Mouse (Mus musculus) midbrain, embryonic 16.5 days (tissue): ENCODE results near the gene Plekha6. TPM values are rescaled to one million over a fixed set of nuclear protein-coding genes. Genes with fewer than 3 reads are reported as not detected.
A peak's percentile ranks its signal among the peaks of the same experiment; 100 is the strongest.

Experiments used
- ATAC-seq: fragments of 200-750 bp; cut with Nextera tagmentation; 2 replicates; pipeline ENCODE4 v1.8.0; 2017; ENCODE audit warnings: moderate TSS enrichment
- H3K27ac ChIP-seq: fragments of 300-500 bp; sonication (generic); 2 replicates; pipeline ENCODE4 v1.5.1; 2014; ENCODE audit warnings: mild to moderate bottlenecking, low read length, mixed read lengths
- H3K27me3 ChIP-seq: fragments of 300-500 bp; sonication (generic); 2 replicates; pipeline ENCODE4 v1.6.1; 2014; ENCODE audit warnings: low read depth, low read length, mixed read lengths; ENCODE audit not compliant: control insufficient read depth, insufficient read depth
- H3K36me3 ChIP-seq: fragments of 300-500 bp; sonication (generic); 2 replicates; pipeline ENCODE4 v1.6.1; 2014; ENCODE audit warnings: mild to moderate bottlenecking, low read length, moderate library complexity, mixed read lengths; ENCODE audit not compliant: control insufficient read depth, insufficient read depth
- H3K4me1 ChIP-seq: fragments of 300-500 bp; sonication (generic); 2 replicates; pipeline ENCODE4 v1.6.1; 2014; ENCODE audit warnings: mild to moderate bottlenecking, low read length, mixed read lengths; ENCODE audit not compliant: control insufficient read depth, insufficient read depth
- H3K4me2 ChIP-seq: fragments of 300-500 bp; sonication (generic); 2 replicates; pipeline ENCODE4 v1.6.1; 2014; ENCODE audit warnings: mild to moderate bottlenecking, low read length, mixed read lengths
- H3K4me3 ChIP-seq: fragments of 300-500 bp; sonication (generic); 2 replicates; pipeline ENCODE4 v1.5.1; 2014; ENCODE audit warnings: low read depth, mild to moderate bottlenecking, low read length, moderate library complexity, mixed read lengths
- H3K9ac ChIP-seq: fragments of 300-500 bp; sonication (generic); 2 replicates; pipeline ENCODE4 v1.6.1; 2014; ENCODE audit warnings: low read depth, low read length, mixed read lengths
- H3K9me3 ChIP-seq: fragments of 300-500 bp; sonication (generic); replicated peaks from 2 replicates; pipeline ENCODE4 v1.6.1; 2014; ENCODE audit warnings: mild to moderate bottlenecking, low read length, mixed read lengths; ENCODE audit not compliant: control insufficient read depth, poor library complexity, severe bottlenecking
- WGBS: fragments of 180-500 bp; shearing (Covaris S2); extraction: QIAGEN DNeasy Blood & Tissue Kit; methylation state at CpG from one replicate; pipeline ENCODE4 v1.1.7; 2014; 5-methylcytosine and 5-hydroxymethylcytosine counted together
- polyA plus RNA-seq: library from polyadenylated mRNA; unstranded; fragments of >200 nt; fragmentation: Nextera tagmentation; extraction: Ambion mirVana; gene quantifications from 2 replicates; pipeline ENCODE4 v1.2.1, GENCODE M21; 2015

The Plekha6 gene
- polyA plus RNA-seq, 1 experiment from 2014 or later = 17.3 TPM

DNA sequence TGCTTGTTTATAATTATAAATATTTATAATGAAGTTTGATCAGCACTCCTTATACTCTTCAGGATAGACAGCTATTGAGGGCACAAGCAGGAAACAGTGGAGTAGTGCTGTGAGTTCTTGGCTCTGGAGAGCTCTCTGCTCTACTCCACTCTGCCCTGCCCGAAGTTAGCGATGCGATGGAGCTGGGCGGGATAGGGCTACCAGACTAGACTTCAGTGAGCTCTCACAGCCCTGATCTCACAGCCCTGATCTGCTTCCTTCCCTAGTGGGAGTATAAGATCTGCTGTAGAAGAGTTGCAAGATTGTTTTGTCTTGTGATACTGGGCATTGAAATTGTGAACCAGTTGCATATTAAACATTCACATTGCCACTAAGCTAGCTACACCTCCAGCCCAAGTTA, 29.1 kb upstream of the Plekha6 start:
- H3K4me1 ChIP-seq = peaks cover 42% of the 10 kb centered on the region
- WGBS = 51% methylated on average over 4 of the region's 4 CpGs
- H3K27me3 ChIP-seq = no peaks in the 10 kb centered on the region
- no peak for ATAC-seq
- 0 out of 2 replicates have a peak overlapping the region, but pooled peaks have one; percentile 33 for H3K9ac ChIP-seq
- peak overlapping the region; percentile 100 for H3K4me2 ChIP-seq
- peak overlapping the region; percentile 98 for H3K4me3 ChIP-seq
- peaks cover 14% of the 10 kb centered on the region for H3K36me3 ChIP-seq
- H3K9me3 ChIP-seq = no peaks in the 10 kb centered on the region
- H3K27ac ChIP-seq = no peak overlapping the region

DNA sequence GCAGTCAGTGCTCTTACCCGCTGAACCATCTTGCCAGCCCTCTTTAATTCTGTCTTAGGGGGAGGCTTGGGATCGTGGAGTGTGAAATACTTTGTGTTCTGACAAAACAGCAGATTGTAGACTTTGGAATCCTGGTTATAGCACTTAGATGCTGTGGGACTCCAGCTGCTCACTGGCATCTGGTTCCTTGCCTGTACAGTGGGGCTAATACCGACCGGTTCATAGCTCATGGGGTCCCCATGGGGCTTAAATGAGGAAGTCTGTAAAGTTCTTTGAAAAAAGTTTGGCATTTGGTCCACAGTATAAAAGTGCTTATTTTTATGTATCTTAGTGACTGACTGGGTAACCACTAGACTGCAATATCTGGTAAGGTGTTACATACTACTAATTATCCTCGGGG, 28.2 kb upstream of the Plekha6 start:
- H3K27ac ChIP-seq = no peak overlapping the region
- H3K4me3 ChIP-seq = peak overlapping the region; percentile 13; the same call in 1 of the 2 replicates
- H3K9ac ChIP-seq = no peak overlapping the region
- H3K36me3 ChIP-seq = peaks cover 16% of the 10 kb centered on the region
- H3K27me3 ChIP-seq = no peaks in the 10 kb centered on the region
- peak overlapping the region; percentile 100 for H3K4me2 ChIP-seq
- H3K4me1 ChIP-seq = peaks cover 39% of the 10 kb centered on the region
- no peaks in the 10 kb centered on the region for H3K9me3 ChIP-seq
- no peak for ATAC-seq
- 60% methylated on average over 5 of the region's 5 CpGs for WGBS

DNA sequence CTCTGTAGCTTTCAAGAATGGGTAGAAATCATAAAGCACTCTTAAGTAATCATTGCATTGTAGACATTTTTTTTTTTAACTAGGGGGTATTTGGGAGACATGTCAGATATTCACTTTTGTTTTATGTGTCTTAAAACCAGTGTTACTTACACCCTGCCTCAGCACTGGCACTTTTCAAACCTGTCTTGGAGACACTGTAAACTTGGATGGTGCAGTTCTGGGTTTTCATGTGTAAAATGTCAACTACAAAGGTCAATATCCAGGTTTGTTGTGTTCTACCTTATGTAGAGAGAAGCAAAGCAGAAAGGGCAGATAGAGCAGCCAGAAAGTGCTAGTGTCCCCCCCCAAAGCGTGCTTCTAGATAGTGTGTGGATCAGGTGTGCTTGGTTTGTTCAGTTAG, 25.6 kb upstream of the Plekha6 start:
- Histone ChIP-seq H3K27me3 (no peaks in the 10 kb centered on the region), H3K9me3 (no peaks in the 10 kb centered on the region), H3K27ac (no peak overlapping the region), H3K4me1 (peaks cover 26% of the 10 kb centered on the region), H3K4me2 (no peak overlapping the region), H3K9ac (no peak overlapping the region), H3K36me3 (peaks cover 16% of the 10 kb centered on the region), H3K4me3 (no peak overlapping the region)
- 100% methylated on average over 1 of the region's 1 CpGs for WGBS
- ATAC-seq = no peak

DNA sequence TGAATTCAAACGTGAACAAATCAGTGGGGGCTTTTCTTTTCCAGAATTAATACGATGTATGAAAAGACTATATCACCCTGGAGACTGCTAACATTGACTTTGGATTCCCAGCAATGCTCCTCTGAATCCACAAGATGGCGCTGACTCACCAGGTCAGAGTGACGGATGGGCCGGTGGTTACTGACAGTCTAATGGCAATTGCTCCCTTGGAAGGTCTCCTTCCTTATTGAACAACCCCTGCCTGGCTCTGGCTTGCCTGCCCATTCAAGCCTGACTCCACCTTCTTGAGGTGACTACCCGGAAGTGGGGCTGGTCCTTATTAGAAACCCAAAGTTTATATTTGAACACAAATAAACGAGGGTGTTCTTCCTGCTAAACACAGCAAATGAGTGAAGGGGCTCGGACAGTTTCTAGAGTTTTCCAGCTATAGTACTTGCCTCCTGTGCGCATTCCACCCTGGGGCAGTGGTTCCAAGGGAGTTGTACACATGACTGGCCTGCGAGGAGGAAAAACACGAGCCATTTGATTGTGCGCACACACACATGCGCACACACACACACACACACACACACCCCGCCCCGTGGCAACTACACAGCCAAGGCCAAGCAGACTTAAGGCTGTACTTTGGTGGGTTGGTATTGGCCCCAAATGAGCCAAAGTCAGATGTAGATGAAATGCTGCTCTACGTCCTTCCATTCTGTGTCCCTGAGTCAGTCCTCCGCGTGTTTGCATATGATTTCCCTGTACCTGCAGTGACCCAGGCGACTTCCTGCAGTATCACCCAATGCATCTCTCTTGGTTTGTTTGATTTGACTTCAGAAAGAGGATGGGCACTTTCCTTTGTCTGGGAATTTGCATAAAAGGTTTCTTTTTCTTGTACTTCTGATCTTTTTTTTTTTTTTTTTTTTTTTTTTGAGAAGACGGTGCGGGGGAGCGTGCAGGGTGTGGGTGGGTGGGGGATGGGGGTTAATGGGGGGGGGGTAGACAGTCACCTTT, 17.7 kb upstream of the Plekha6 start:
- Histone ChIP-seq H3K27ac (no peak overlapping the region), H3K4me2 (no peak overlapping the region), H3K27me3 (no peaks in the 10 kb centered on the region), H3K4me1 (no peaks in the 10 kb centered on the region), H3K9me3 (no peaks in the 10 kb centered on the region), H3K9ac (no peak overlapping the region), H3K36me3 (no peaks in the 10 kb centered on the region), H3K4me3 (no peak overlapping the region)
- 65% methylated on average over 22 of the region's 22 CpGs for WGBS
- no peak for ATAC-seq

DNA sequence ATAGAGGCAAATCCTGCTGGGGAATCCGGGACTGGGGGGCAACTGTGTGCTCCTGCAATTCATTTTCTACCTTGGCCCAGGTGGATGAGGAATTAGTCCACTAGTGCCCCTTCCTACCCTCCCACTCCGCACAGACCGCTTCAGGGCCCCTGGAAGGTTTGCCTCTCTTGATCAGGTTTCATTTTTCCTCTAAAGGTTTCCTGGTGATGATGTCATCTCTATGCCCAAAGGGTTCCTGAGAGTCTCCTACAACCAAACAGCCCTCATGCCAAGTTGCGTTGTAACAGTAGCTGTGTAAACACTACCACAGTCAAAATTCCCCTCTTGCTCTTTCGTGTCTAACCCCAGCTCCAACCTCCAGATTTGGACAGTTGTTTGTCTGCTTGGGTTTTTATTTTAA, 16.7 kb upstream of the Plekha6 start:
- H3K4me3 ChIP-seq = no peak overlapping the region
- no peak overlapping the region for H3K9ac ChIP-seq
- no peaks in the 10 kb centered on the region for H3K27me3 ChIP-seq
- no peaks in the 10 kb centered on the region for H3K4me1 ChIP-seq
- no peak overlapping the region for H3K27ac ChIP-seq
- ATAC-seq = no peak
- 83% methylated on average over 5 of the region's 5 CpGs for WGBS
- H3K36me3 ChIP-seq = no peaks in the 10 kb centered on the region
- H3K9me3 ChIP-seq = no peaks in the 10 kb centered on the region
- no peak overlapping the region for H3K4me2 ChIP-seq

GRCm38 (mm10) chr1:133148122-133148521, 15.9 kb upstream of the Plekha6 start:
- Histone ChIP-seq H3K9ac (no peak overlapping the region), H3K9me3 (no peaks in the 10 kb centered on the region), H3K36me3 (no peaks in the 10 kb centered on the region), H3K27me3 (no peaks in the 10 kb centered on the region), H3K4me2 (no peak overlapping the region), H3K4me1 (no peaks in the 10 kb centered on the region), H3K27ac (no peak overlapping the region), H3K4me3 (no peak overlapping the region)
- ATAC-seq = no peak
- 93% methylated on average over 8 of the region's 8 CpGs for WGBS

GRCm38 (mm10) chr1:133150556-133150955, 13.5 kb upstream of the Plekha6 start:
- no peak overlapping the region for H3K4me3 ChIP-seq
- no peaks in the 10 kb centered on the region for H3K27me3 ChIP-seq
- H3K9ac ChIP-seq = no peak overlapping the region
- H3K27ac ChIP-seq = no peak overlapping the region
- H3K4me1 ChIP-seq = no peaks in the 10 kb centered on the region
- WGBS = 98% methylated on average over 2 of the region's 2 CpGs
- no peak overlapping the region for H3K4me2 ChIP-seq
- no peaks in the 10 kb centered on the region for H3K9me3 ChIP-seq
- ATAC-seq = no peak
- no peaks in the 10 kb centered on the region for H3K36me3 ChIP-seq

GRCm38 (mm10) chr1:133152213-133152612, 11.8 kb upstream of the Plekha6 start:
- H3K4me3 ChIP-seq = no peak overlapping the region
- no peaks in the 10 kb centered on the region for H3K27me3 ChIP-seq
- ATAC-seq = no peak
- H3K4me2 ChIP-seq = no peak overlapping the region
- H3K9me3 ChIP-seq = no peaks in the 10 kb centered on the region
- WGBS = 93% methylated on average over 3 of the region's 3 CpGs
- no peaks in the 10 kb centered on the region for H3K4me1 ChIP-seq
- H3K27ac ChIP-seq = no peak overlapping the region
- H3K36me3 ChIP-seq = no peaks in the 10 kb centered on the region
- H3K9ac ChIP-seq = no peak overlapping the region

DNA sequence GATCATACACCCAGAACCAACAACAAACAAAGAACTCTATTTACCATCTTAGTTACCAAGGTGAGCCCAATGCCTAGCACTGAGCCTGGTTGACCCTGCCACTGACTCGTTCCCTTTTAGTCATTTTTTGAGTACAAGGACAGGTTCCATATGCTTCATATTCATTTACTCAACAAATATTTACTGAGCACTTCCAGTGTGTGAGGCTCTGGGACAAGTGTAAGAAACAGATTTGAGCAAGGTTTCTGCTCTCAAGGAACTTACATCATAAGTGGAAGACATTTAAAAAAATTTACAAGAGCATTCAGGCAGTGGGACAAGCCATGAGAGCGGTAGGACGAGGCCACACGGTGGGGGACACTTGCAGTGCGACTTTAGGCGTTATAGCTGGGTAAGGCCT, 8.7 kb upstream of the Plekha6 start:
- H3K4me3 ChIP-seq = no peak overlapping the region
- no peaks in the 10 kb centered on the region for H3K27me3 ChIP-seq
- H3K27ac ChIP-seq = no peak overlapping the region
- H3K36me3 ChIP-seq = no peaks in the 10 kb centered on the region
- H3K4me1 ChIP-seq = no peaks in the 10 kb centered on the region; the same call in 1 of the 2 replicates
- 83% methylated on average over 6 of the region's 6 CpGs for WGBS
- no peak overlapping the region for H3K9ac ChIP-seq
- ATAC-seq = no peak
- H3K9me3 ChIP-seq = no peaks in the 10 kb centered on the region
- H3K4me2 ChIP-seq = no peak overlapping the region
